Mouse (Mus musculus): Measurements from ENCODE around the gene 1600014C23Rik.

- TF ChIP-seq CTCF (IDR thresholded peaks at IDR 0.05; ENCODE audit: low read depth, low read length) (no peak), GATA1 (IDR thresholded peaks at IDR 0.05; ENCODE audit: borderline replicate concordance, low read length) (no peak), POLR2AphosphoS5 (IDR thresholded peaks at IDR 0.05; ENCODE audit: insufficient replicate concordance, low read depth, low read length) (no peak), TAL1 (conservative IDR thresholded peaks at IDR 0.05; ENCODE audit: low read depth, low read length) (no peak)
Measured at GRCm38 (mm10) chr17:45766735-45767535, 33.3 kb upstream of the 1600014C23Rik start.

Data from G1E (cell line).